Mouse (Mus musculus) lung, postnatal 0 days (tissue): Measurements from ENCODE around the gene Phf21a. TPM values are rescaled to one million over a fixed set of nuclear protein-coding genes. Genes with fewer than 3 reads are reported as not detected.
A peak's percentile ranks its signal among the peaks of the same experiment; 100 is the strongest.

ENCODE experiments used
- ATAC-seq: fragments of 200-750 bp; cut with Nextera tagmentation; 2 replicates; pipeline ENCODE4 v1.8.0; 2017; ENCODE audit warnings: moderate library complexity
- DNase-seq: peaks from one replicate; pipeline ENCODE4 v3.0.0-alpha.2; 2016; ENCODE audit warnings: low spot score
- H3K27ac ChIP-seq: fragments of 300-500 bp; sonication (generic); 2 replicates; pipeline ENCODE4 v1.5.1; 2014; ENCODE audit warnings: antibody characterized with exemption, mild to moderate bottlenecking, low read length, mixed read lengths
- H3K27me3 ChIP-seq: fragments of 300-500 bp; sonication (generic); replicated peaks from 2 replicates; pipeline ENCODE4 v1.6.1; 2014; ENCODE audit warnings: low read length, mixed read lengths; ENCODE audit not compliant: insufficient read depth
- H3K36me3 ChIP-seq: fragments of 300-500 bp; sonication (generic); 2 replicates; pipeline ENCODE4 v1.6.1; 2014; ENCODE audit warnings: low read length, mixed read lengths; ENCODE audit not compliant: insufficient read depth
- H3K4me1 ChIP-seq: fragments of 300-500 bp; sonication (generic); 2 replicates; pipeline ENCODE4 v1.6.1; 2014; ENCODE audit warnings: antibody characterized with exemption, low read depth, low read length, mixed read lengths; ENCODE audit not compliant: insufficient read depth
- H3K4me2 ChIP-seq: fragments of 300-500 bp; sonication (generic); replicated peaks from 2 replicates; pipeline ENCODE4 v1.6.1; 2014; ENCODE audit warnings: low read depth, mild to moderate bottlenecking, low read length, moderate library complexity, mixed read lengths
- H3K4me3 ChIP-seq: fragments of 300-500 bp; sonication (generic); 2 replicates; pipeline ENCODE4 v1.5.1; 2014; ENCODE audit warnings: low read depth, low read length
- H3K9ac ChIP-seq: fragments of 300-500 bp; sonication (generic); replicated peaks from 2 replicates; pipeline ENCODE4 v1.6.1; 2014; ENCODE audit warnings: low read depth, mild to moderate bottlenecking
- H3K9me3 ChIP-seq: fragments of 300-500 bp; sonication (generic); 2 replicates; pipeline ENCODE4 v1.6.1; 2016; ENCODE audit warnings: low read length, mixed read lengths
- CTCF ChIP-seq: IDR thresholded peaks from 2 replicates; pipeline ENCODE4 v1.5.1; 2016; ENCODE audit warnings: antibody characterized with exemption, mild to moderate bottlenecking
- EP300 ChIP-seq: IDR thresholded peaks from 2 replicates; pipeline ENCODE4 v1.6.1; 2016; ENCODE audit warnings: antibody characterized with exemption, mild to moderate bottlenecking, control low read depth
- WGBS: fragments of 180-500 bp; shearing (Covaris S2); extraction: QIAGEN DNeasy Blood & Tissue Kit; methylation state at CpG from one replicate; pipeline ENCODE4 v1.1.7; 2014; 5-methylcytosine and 5-hydroxymethylcytosine counted together
- polyA plus RNA-seq: library from polyadenylated mRNA; unstranded; fragments of >200 nt; fragmentation: Nextera tagmentation; extraction: Ambion mirVana; gene quantifications from 2 replicates; pipeline ENCODE4 v1.2.1, GENCODE M21; 2015

The Phf21a gene
- polyA plus RNA-seq, 1 experiment from 2014 or later = 12.9 TPM

GRCm38 (mm10) chr2:92094078-92094477 lies 1.2 kb downstream of the Phf21a start:
- 46% methylated on average over 8 of the region's 8 CpGs for WGBS
- Histone ChIP-seq H3K36me3 (no peaks in the 10 kb centered on the region), H3K27me3 (no peaks in the 10 kb centered on the region), H3K4me1 (no peaks in the 10 kb centered on the region), H3K4me2 (no peak overlapping the region), H3K9me3 (no peaks in the 10 kb centered on the region), H3K9ac (no peak overlapping the region), H3K27ac (no peak overlapping the region), H3K4me3 (no peak overlapping the region)
- ATAC-seq = peak; percentile 83
- peak; percentile 63 for TF ChIP-seq EP300
- no peak for TF ChIP-seq CTCF
- peak; percentile 87 for DNase-seq

DNA sequence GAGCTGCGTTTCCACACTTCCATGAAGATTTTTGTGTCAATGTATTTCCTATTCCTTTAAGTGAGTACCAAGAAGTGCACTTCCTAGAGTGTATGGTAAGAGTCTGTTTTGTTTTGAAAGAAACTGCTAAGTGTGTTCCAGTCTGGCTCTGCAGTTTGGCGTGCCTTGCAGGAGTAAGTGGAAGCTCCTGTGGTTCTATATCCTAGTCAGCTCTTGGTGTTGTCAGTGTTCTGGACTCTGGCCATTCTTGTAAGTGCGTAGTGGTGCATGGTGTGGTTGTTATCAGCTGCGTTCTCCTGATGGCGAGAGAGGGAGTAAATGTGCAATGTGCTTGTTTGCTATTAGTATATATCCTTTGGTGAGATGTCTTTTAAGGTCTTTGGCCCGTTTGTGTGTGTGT lies 7.9 kb downstream of the Phf21a start:
- H3K4me2 ChIP-seq = no peak overlapping the region
- no peak overlapping the region for H3K27ac ChIP-seq
- no peaks in the 10 kb centered on the region for H3K27me3 ChIP-seq
- no peak overlapping the region for H3K9ac ChIP-seq
- no peak for TF ChIP-seq EP300
- no peaks in the 10 kb centered on the region for H3K9me3 ChIP-seq
- ATAC-seq (peak; percentile 55), DNase-seq (peak; percentile 59)
- H3K4me3 ChIP-seq = no peak overlapping the region
- WGBS = 44% methylated on average over 6 of the region's 6 CpGs
- no peaks in the 10 kb centered on the region for H3K4me1 ChIP-seq
- no peaks in the 10 kb centered on the region for H3K36me3 ChIP-seq

- no peak for DNase-seq
- TF ChIP-seq EP300 (no peak), CTCF (no peak)
- H3K4me2 ChIP-seq = no peak overlapping the region
- no peak overlapping the region for H3K4me3 ChIP-seq
- 61% methylated on average over 5 of the region's 5 CpGs for WGBS
- no peaks in the 10 kb centered on the region for H3K36me3 ChIP-seq
- no peak for ATAC-seq
- no peaks in the 10 kb centered on the region for H3K27me3 ChIP-seq
- H3K9me3 ChIP-seq = no peaks in the 10 kb centered on the region
- no peaks in the 10 kb centered on the region for H3K4me1 ChIP-seq
- no peak overlapping the region for H3K27ac ChIP-seq
- H3K9ac ChIP-seq = no peak overlapping the region
These were observed 31.6 kb downstream of the Phf21a start for GRCm38 (mm10) chr2:92124523-92124922.

DNA sequence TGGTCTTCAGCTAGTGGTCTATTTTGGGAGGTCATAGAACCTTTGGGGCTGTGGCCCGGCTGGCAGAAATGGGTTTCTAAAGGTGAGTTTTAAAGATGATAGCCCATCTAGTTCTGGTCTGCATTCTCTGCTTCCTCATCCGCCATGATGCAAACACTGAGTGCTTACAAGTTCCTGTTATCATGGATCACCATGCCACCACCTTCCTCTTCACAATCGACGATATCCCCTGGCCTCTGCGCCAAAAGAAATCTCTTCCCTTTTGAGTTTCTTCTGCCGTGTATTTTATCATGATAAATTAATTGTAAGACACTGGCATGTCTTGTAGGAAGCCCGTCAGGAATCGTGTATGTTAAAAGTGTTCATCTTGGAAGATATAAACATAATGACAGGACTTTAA lies 32.4 kb downstream of the Phf21a start:
- Histone ChIP-seq H3K4me1 (no peaks in the 10 kb centered on the region), H3K4me2 (no peak overlapping the region), H3K36me3 (no peaks in the 10 kb centered on the region), H3K27ac (no peak overlapping the region), H3K9me3 (no peaks in the 10 kb centered on the region), H3K4me3 (no peak overlapping the region), H3K27me3 (no peaks in the 10 kb centered on the region), H3K9ac (no peak overlapping the region)
- DNase-seq (no peak), ATAC-seq (no peak)
- 48% methylated on average over 8 of the region's 8 CpGs for WGBS
- TF ChIP-seq CTCF (no peak), EP300 (no peak)

GRCm38 (mm10) chr2:92130071-92130470 lies 37.2 kb downstream of the Phf21a start:
- ATAC-seq (no peak), DNase-seq (no peak)
- H3K36me3 ChIP-seq = no peaks in the 10 kb centered on the region
- 89% methylated on average over 7 of the region's 7 CpGs for WGBS
- no peaks in the 10 kb centered on the region for H3K4me1 ChIP-seq
- H3K4me2 ChIP-seq = no peak overlapping the region
- no peak overlapping the region for H3K4me3 ChIP-seq
- H3K27me3 ChIP-seq = no peaks in the 10 kb centered on the region
- no peak overlapping the region for H3K27ac ChIP-seq
- TF ChIP-seq CTCF (no peak), EP300 (no peak)
- no peak overlapping the region for H3K9ac ChIP-seq
- H3K9me3 ChIP-seq = no peaks in the 10 kb centered on the region

DNA sequence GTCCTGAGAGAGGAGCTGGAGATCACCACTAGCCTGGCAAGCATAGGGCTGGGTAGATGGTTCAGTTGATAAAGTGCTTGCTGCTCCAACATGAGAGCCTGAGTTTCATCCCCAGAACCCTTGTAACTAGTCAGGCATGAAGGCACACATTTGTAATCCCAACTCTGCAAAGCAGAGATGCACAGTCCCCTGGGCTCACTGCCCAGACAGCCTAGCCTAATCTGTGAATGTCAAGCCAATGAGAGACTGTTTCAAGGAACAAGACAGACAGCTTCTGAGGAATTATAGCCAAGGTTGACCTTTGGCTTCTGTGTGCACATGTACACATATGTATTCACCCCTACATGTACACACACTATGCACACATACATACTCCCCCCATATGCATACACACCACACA lies 45.8 kb downstream of the Phf21a start:
- Histone ChIP-seq H3K4me1 (peaks cover 3% of the 10 kb centered on the region; the same call in 1 of the 2 replicates), H3K9me3 (no peaks in the 10 kb centered on the region), H3K27me3 (no peaks in the 10 kb centered on the region), H3K27ac (no peak overlapping the region), H3K36me3 (no peaks in the 10 kb centered on the region), H3K4me3 (no peak overlapping the region), H3K4me2 (no peak overlapping the region), H3K9ac (no peak overlapping the region)
- no peak for TF ChIP-seq CTCF
- DNase-seq = no peak
- no peak for ATAC-seq

GRCm38 (mm10) chr2:92139365-92139764 lies 46.4 kb downstream of the Phf21a start:
- no peaks in the 10 kb centered on the region for H3K9me3 ChIP-seq
- H3K9ac ChIP-seq = no peak overlapping the region
- ATAC-seq = no peak

More at GRCm38 (mm10) chr2:92139365-92139764, 46.4 kb downstream of the Phf21a start:
- H3K36me3 ChIP-seq = no peaks in the 10 kb centered on the region
- H3K4me1 ChIP-seq = peaks cover 3% of the 10 kb centered on the region; the same call in 1 of the 2 replicates
- no peaks in the 10 kb centered on the region for H3K27me3 ChIP-seq
- H3K4me3 ChIP-seq = no peak overlapping the region
- TF ChIP-seq EP300 (no peak), CTCF (no peak)
- peak; percentile 8 for DNase-seq
- H3K4me2 ChIP-seq = no peak overlapping the region
- no peak overlapping the region for H3K27ac ChIP-seq
